Mouse (Mus musculus): ENCODE data around the gene Mier2. TPM values are rescaled to one million over a fixed set of nuclear protein-coding genes. Genes with fewer than 3 reads are reported as not detected.

The Mier2 gene
- total RNA-seq (2014; rRNA removed) (95.6 and 98.8 TPM in 2 replicates), polyA plus RNA-seq (2015; fragmentation: Nextera tagmentation; extraction: Ambion mirVana) (43.3 and 46.6 TPM in 2 replicates)

GRCm38 (mm10) chr10:79554330-79555237, at the start of gene Mier2:
Mier2 (minus strand) TSS chr10:79555199.
- peaks cover 7% of the 10 kb centered on the region for H3K36me3 ChIP-seq (ENCODE audit: insufficient read depth, low read length)
- no peaks in the 10 kb centered on the region for H3K27me3 ChIP-seq (ENCODE audit: insufficient read depth, low read length)
- peak within 1 kb of the TSS; percentile 87 for H3K4me2 ChIP-seq (ENCODE audit: low read depth, low read length, poor library complexity, severe bottlenecking)
- peak within 1 kb of the TSS; percentile 87 for H3K4me3 ChIP-seq (ENCODE audit: low read depth, low read length)
- peak; percentile 78 for DNase-seq (ENCODE audit: low spot score)
- ATAC-seq (ENCODE audit: low FRiP score) = peak; percentile 87
- 1% methylated on average over 59 of the region's 108 CpGs for WGBS
- H3K27ac ChIP-seq (ENCODE audit: low read depth, low read length) = no peak within 1 kb of the TSS; the same call in 1 of the 2 replicates
- no peaks in the 10 kb centered on the region for H3K9me3 ChIP-seq (ENCODE audit: low read length)
- peak within 1 kb of the TSS; percentile 75 for H3K9ac ChIP-seq (replicated peaks; ENCODE audit: low read length, poor library complexity, severe bottlenecking)
- peaks cover 8% of the 10 kb centered on the region for H3K4me1 ChIP-seq (ENCODE audit: insufficient read depth, low read length)
- no peak for TF ChIP-seq CTCF (IDR thresholded peaks at IDR 0.05)

- no peaks in the 10 kb centered on the region for H3K36me3 ChIP-seq (ENCODE audit: insufficient read depth, low read length)
- H3K4me1 ChIP-seq (ENCODE audit: insufficient read depth, low read length) = no peaks in the 10 kb centered on the region
- H3K4me3 ChIP-seq (ENCODE audit: low read depth, low read length) = no peak overlapping the region
- no peak overlapping the region for H3K27ac ChIP-seq (ENCODE audit: low read depth, low read length)
- no peak for TF ChIP-seq CTCF (IDR thresholded peaks at IDR 0.05)
- no peaks in the 10 kb centered on the region for H3K27me3 ChIP-seq (ENCODE audit: insufficient read depth, low read length)
- H3K9me3 ChIP-seq (ENCODE audit: low read length) = no peaks in the 10 kb centered on the region
- DNase-seq (ENCODE audit: low spot score) (no peak), ATAC-seq (ENCODE audit: low FRiP score) (no peak)
- no peak overlapping the region for H3K9ac ChIP-seq (replicated peaks; ENCODE audit: low read length, poor library complexity, severe bottlenecking)
- 71% methylated on average over 4 of the region's 4 CpGs for WGBS
- no peak overlapping the region for H3K4me2 ChIP-seq (ENCODE audit: low read depth, low read length, poor library complexity, severe bottlenecking)
Measured at GRCm38 (mm10) chr10:79597936-79598230, 42.9 kb upstream of the Mier2 start.

- TF ChIP-seq CTCF (IDR thresholded peaks at IDR 0.05) = no peak
Measured at GRCm38 (mm10) chr10:79597051-79597935, 42.3 kb upstream of the Mier2 start.

GRCm38 (mm10) chr10:79595590-79595929, 40.6 kb upstream of the Mier2 start:
- no peak overlapping the region for H3K9ac ChIP-seq (replicated peaks; ENCODE audit: low read length, poor library complexity, severe bottlenecking)
- no peak for TF ChIP-seq CTCF (IDR thresholded peaks at IDR 0.05)
- 55% methylated on average over 8 of the region's 8 CpGs for WGBS
- no peaks in the 10 kb centered on the region for H3K9me3 ChIP-seq (ENCODE audit: low read length)
- no peaks in the 10 kb centered on the region for H3K4me1 ChIP-seq (ENCODE audit: insufficient read depth, low read length)
- no peak overlapping the region for H3K4me2 ChIP-seq (ENCODE audit: low read depth, low read length, poor library complexity, severe bottlenecking)
- no peak overlapping the region for H3K27ac ChIP-seq (ENCODE audit: low read depth, low read length)
- no peak for ATAC-seq (ENCODE audit: low FRiP score)
- H3K27me3 ChIP-seq (ENCODE audit: insufficient read depth, low read length) = no peaks in the 10 kb centered on the region
- H3K36me3 ChIP-seq (ENCODE audit: insufficient read depth, low read length) = no peaks in the 10 kb centered on the region
- H3K4me3 ChIP-seq (ENCODE audit: low read depth, low read length) = no peak overlapping the region
- DNase-seq (ENCODE audit: low spot score) = no peak

More at GRCm38 (mm10) chr10:79597051-79597935, 42.3 kb upstream of the Mier2 start:
- Histone ChIP-seq H3K4me3 (ENCODE audit: low read depth, low read length) (no peak overlapping the region), H3K27me3 (ENCODE audit: insufficient read depth, low read length) (no peaks in the 10 kb centered on the region), H3K9ac (replicated peaks; ENCODE audit: low read length, poor library complexity, severe bottlenecking) (no peak overlapping the region), H3K27ac (ENCODE audit: low read depth, low read length) (no peak overlapping the region), H3K9me3 (ENCODE audit: low read length) (no peaks in the 10 kb centered on the region), H3K4me2 (ENCODE audit: low read depth, low read length, poor library complexity, severe bottlenecking) (no peak overlapping the region), H3K4me1 (ENCODE audit: insufficient read depth, low read length) (no peaks in the 10 kb centered on the region), H3K36me3 (ENCODE audit: insufficient read depth, low read length) (no peaks in the 10 kb centered on the region)
- no peak for ATAC-seq (ENCODE audit: low FRiP score)
- 21% methylated on average over 13 of the region's 13 CpGs for WGBS
- peak; percentile 26 for DNase-seq (ENCODE audit: low spot score)

- DNase-seq (ENCODE audit: low spot score) = peak; percentile 89
- Histone ChIP-seq H3K9ac (replicated peaks; ENCODE audit: low read length, poor library complexity, severe bottlenecking) (no peak overlapping the region), H3K4me2 (ENCODE audit: low read depth, low read length, poor library complexity, severe bottlenecking) (0 out of 2 replicates have a peak overlapping the region, but pooled peaks have one; percentile 10), H3K4me3 (ENCODE audit: low read depth, low read length) (no peak overlapping the region), H3K36me3 (ENCODE audit: insufficient read depth, low read length) (no peaks in the 10 kb centered on the region), H3K27me3 (ENCODE audit: insufficient read depth, low read length) (no peaks in the 10 kb centered on the region), H3K4me1 (ENCODE audit: insufficient read depth, low read length) (no peaks in the 10 kb centered on the region), H3K27ac (ENCODE audit: low read depth, low read length) (no peak overlapping the region), H3K9me3 (ENCODE audit: low read length) (no peaks in the 10 kb centered on the region)
- WGBS = 18% methylated on average over 17 of the region's 17 CpGs
- peak; percentile 85; the same call in 1 of the 2 replicates for ATAC-seq (ENCODE audit: low FRiP score)
- peak; percentile 94 for TF ChIP-seq CTCF (IDR thresholded peaks at IDR 0.05)
Measured at GRCm38 (mm10) chr10:79594872-79595589, 40.0 kb upstream of the Mier2 start.
